Mouse (Mus musculus) frontal cortex, adult (tissue): ENCODE data around the gene Col23a1.
"Not testable (repeated sequence)": the region's sequence is repeated elsewhere in the genome, so short reads cannot be mapped to it uniquely, and the experiment has no call there.

Experiments
- ATAC-seq: cut with Nextera tagmentation; 2 replicates; pipeline ENCODE4 v1.9.2; 2017; ENCODE audit warnings: mild to moderate bottlenecking, moderate library complexity, mixed read lengths; ENCODE audit not compliant: low TSS enrichment

Col23a1 gene

DNA sequence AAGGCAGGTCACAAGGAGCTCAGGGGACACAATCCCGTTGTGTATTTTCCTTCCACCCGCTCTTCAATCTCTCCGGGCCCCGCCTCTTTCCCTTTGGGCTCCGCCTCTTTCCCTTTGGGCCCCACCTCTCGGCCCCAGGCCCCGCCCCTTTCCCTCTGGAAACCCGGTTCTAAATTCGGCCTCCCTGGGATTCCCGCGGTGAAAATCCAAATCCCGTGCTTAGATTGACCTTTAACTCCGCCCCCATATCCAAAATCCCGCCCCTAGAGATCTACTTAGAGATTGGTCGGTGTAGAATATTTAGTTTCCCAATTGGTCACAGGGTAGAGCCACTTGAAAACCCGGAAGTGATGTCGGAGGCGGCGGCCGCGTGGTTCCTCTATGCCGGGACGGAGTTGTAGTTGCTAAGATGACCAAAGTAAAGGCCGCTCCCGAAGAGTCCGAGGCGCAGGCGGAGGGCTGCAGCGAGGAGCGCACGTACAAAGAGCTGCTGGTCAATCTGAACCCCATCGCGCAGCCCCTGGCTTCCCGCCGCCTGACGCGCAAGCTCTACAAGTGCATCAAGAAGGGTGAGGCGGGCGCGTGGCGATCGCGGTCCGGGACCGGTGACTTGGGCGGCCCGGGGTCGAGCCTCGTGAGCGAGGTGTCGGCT, 329.8 kb downstream of the Col23a1 start, which contains the start of gene Nhp2:
Gene Nhp2 (plus strand): TSS at position 327 of the 652 bp plus-strand sequence.
- peak; percentile 48 for ATAC-seq

DNA sequence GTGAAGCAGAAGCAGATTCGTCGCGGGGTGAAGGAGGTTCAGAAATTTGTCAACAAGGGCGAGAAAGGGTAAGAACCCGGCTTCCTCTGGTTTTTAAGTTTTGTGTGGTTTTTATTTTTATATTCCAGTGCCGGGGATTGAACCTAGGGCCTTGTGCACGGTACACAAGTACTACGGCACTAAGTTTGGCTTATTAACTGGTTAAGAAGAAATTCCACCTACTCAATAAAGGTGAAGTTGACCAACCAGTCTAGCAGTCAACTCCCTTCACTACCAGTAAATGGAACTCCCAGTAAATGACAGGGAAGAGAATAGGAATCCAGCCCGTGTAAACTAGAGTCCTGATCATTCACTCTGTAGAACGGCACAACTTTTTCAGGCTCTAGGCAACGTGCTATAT, 330.4 kb downstream of the Col23a1 start:
- no peak for ATAC-seq

DNA sequence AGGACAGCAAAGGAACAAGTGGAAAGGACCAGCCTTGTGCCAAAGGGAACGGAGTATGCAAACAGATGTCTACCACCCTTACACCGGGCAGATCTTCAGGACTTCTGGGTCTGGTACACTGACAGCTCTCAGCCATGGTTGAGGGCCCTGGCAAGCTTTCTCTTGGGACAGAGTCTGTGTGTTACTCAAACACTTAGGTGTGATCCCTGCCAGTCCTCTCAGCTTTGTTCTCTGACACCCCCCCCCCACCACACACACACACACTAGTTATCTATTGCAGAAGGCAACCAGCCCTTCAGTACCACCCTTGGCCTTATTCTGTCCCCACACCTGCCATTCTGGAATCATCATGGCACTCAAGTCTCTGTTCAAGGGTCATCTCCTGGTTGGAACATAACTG, 332.1 kb downstream of the Col23a1 start:
- ATAC-seq = no peak

DNA sequence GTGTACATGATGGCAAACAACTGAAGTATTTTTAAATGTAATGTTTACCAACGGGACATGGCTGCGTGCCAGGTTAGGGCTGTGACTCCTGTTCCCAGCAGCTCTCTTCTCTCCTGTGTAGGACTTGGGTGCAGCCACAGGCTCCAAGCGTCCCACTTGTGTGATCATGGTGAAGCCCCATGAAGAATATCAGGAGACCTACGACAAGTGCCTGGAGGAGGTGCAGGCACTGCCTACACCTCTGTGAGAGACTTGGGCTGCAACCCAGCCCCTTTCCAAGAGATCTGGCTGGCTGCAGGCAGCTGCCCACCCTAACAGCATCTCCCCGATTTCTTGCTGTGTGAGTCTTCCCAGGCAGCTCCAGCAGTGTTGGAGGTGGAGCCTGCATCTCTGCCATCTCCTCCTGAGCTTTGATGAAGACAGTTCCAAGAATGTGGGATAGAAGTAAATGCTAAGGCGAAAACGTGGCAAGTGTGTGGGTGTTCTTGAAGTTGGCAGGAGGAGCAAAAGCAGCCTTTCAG, 333.3 kb downstream of the Col23a1 start:
- peak; percentile 66 for ATAC-seq

DNA sequence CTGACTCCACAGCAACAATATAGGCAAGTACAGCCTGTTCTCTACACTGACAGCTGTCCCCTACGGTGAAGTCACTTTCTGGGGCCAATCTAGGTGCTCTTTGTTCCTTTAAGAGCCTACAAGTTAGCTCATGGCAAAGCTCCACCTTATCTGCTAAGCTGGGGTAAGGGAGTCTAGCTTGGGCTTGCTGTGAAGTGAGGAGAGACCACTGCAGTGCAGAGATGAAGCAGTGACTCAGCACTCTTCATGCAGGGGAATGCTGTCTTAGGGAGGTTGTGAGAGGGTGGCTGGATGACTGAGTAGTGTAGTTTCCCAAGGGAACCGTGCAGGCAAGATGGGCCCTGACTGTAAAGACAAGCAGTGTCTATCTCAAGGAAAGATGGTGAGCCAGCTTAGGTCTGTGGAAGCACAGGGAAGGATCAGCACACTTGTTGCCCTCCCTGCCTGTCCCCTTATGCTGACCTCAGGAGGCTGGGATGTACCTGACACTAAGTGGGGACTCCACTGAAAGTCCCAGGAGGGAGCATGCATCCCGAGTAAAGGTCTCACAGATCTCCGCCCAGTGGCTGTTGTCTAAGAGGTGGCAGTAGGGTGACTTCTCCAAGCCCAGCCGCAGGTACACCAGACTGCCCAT, 335.6 kb downstream of the Col23a1 start:
- ATAC-seq = no peak

DNA sequence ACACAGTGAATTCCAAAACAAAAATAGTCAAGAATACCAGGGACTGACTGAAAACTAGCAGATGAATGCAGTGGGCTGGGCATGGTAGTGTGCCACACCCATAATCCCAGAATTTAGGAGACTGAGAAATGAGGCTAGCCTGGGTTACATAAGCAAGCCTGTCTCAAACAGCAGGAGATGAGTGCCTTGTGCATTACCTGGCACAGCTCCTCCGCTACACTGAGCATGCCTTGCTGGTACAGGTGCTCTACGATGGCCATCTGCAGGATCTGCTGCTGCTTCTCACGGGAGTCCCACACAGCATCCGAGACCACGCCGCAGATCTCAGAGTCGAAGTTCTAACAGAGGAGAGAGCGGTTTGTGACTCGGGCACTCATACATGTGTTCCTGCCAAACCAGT, 337.7 kb downstream of the Col23a1 start:
- peak; percentile 7; the same call in 1 of the 2 replicates for ATAC-seq

DNA sequence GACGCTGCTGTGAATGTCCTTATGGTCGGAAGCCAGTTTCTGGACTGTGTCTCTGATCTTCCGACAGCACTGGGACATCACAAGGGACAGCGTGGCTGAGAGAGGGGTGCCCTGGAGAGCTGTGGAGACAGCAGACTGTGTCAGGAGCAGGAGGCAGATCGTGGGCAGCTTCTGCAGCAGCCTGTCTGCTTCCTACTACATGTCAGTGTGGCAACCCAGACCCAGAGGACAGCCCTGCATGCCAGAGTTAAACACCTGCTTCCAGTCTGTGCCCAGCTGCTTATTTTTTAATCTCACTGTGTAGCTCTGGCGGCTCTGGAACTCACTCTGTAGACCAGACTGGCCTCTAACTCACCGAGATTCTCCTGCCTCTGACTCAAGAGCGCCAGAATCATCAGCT, 338.2 kb downstream of the Col23a1 start:
- no peak for ATAC-seq

DNA sequence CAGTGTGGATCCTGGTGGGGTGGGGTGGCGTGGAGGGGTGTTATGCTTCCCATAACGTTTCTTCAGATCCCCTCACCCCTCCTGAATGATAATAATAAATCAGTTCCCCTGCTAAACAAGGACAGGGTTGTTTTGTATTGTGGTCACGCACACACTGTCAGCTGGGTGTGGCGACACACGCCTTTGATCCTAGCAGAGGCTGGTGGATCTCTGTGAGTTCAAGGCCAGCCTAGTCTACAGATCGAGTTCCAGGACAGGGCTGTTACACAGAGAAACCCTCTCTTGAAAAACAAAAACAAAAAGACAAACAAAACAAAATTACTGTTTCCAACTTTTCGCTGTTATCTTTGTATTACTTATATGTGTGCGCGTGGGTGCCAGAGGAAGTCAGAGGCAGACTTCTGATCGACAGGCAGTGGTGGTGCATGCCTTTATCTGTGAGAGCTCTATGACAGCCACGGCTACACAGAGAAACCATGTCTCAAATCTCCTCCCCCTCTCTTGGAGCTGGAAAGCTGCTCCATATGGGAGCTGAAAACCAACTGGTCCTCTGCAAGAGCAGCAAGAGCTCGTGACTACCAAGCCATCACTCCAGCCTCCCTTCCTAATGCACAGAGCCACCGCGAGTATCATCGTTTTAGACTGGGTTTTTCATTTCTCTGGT, 340.1 kb downstream of the Col23a1 start:
- peak; percentile 66 for ATAC-seq

DNA sequence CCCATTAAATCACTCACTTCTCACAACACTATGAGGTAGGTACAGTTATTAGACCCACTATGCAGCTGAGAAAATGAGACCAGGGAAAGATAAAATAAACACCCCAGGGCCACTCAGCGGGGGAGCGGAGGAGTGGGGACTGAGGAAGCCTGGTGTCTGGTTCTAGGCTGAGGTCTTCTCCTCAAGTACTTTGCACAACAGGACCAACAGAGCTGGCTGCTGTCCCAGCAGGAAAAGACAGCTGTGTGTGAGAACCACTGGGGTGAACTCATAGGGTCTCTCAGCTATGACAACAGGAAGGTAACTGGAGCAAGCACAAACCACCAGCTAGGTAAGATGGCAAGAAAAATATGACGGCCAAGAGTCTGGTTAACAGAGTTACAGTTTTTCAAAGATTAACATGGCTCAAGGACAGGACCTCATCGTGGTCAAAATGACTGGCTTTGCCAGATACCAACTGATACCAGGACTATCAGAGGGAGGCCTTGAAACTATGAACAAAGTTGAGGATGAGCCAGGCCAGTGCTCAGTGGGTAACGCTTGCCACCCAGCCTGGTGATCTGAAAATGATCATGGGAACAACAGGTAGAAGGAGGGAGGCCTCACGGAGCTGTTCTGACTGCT, 342.5 kb downstream of the Col23a1 start:
- no peak for ATAC-seq

DNA sequence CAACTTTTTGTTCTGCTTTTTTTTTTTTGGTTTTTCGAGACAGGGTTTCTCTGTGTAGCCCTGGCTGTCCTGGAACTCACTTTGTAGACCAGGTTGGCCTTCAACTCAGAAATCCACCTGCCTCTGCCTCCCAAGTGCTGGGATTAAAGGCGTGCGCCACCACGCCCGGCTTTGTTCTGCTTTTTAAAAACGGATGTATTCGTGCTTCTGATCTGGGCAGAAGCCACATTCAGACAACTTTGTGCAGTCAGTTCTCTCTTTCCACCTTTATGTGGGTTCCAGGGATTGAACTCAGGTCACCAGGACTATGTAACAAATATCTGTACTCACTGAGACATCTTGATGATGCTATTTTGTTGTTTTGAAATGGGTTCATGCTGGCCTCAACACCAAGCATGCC, 343.5 kb downstream of the Col23a1 start:
- ATAC-seq = not testable (repeated sequence)
